Mouse (Mus musculus) testis, adult 10 weeks (tissue): ENCODE results near the gene Sergef. TPM values are rescaled to one million over a fixed set of nuclear protein-coding genes. Genes with fewer than 3 reads are reported as not detected.

Source experiments
- polyA plus RNA-seq: library from polyadenylated mRNA; stranded (reverse); fragments of 350-450 nt; fragmentation: Illumina TruSeq; extraction: RNeasy Lipid Tissue Mini Kit (QIAGEN cat#74804); gene quantifications from one replicate; pipeline ENCODE4 v1.2.3, GENCODE M21; 2014; ENCODE audit warnings: low read depth, low replicate concordance

Sergef gene
- 0.38 TPM for polyA plus RNA-seq

DNA sequence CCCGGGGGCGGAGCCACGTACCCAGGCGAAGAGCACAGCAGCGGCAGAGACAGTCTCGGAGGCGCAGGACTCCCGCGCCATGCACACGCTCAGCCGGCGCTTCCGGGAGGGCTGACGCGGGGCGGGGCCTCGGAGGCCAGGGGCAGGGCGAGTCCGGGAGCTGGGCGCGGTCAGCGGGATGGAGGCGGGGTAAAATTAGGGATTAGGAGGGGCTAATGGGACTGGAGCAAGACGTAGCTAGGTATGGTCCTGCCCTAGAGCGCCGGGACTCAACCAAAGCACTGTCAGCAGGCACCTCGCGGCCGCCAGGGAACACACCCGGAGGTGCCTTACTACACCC lies at the start of gene Sergef:
Gene Sergef, minus strand, starts transcription at position 116 of the 340 bp plus-strand sequence.

DNA sequence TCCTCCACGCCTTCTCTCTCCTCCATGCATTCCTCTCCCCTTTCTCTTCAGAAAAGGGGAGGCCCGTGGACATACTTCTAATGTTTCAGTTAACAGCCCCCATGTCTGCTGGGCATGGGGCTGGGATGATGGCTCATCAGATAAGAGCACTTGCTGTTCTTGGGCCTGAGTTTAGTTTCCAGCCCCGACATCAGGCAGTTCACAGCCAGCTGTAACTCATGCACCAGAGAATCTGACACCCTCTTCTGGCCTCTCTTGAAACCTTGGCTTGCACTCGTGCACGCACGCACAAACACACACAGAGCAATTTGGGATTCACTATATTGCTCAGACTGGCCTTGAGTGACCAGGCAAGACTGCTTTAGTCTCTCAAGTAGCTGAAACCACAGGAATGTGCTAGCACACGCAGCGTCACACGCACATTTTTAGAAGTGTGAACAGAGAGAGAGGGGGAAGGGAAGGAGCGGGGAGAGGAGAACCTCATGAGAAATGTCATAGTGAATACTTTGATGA lies 32.6 kb upstream of the Sergef start, which contains the start of gene Tph1:
Gene Tph1, minus strand, starts transcription at position 378 of the 513 bp plus-strand sequence.

GRCm38 (mm10) chr7:46396231-46396927 lies 243.2 kb downstream of the Sergef start, which contains the start of gene Kcnc1:
Gene Kcnc1 (plus strand): TSS chr7:46396497.

Other genes with a start within 250 kb of the Sergef start
- 0.14 TPM for gene Kcnc1, start 243.3 kb downstream of the Sergef start, polyA plus RNA-seq
- gene Tph1, start 32.7 kb upstream of the Sergef start, polyA plus RNA-seq, result 0.18 TPM
- 7.2 TPM for gene Saal1, start 70.9 kb upstream of the Sergef start, polyA plus RNA-seq
- gene Saa3, start 75.9 kb upstream of the Sergef start, polyA plus RNA-seq, result not detected
- 0.25 TPM for gene Saa4, start 92.8 kb upstream of the Sergef start, polyA plus RNA-seq
- gene Saa1, start 103.2 kb upstream of the Sergef start, polyA plus RNA-seq, result 1.3 TPM
- gene Saa2, start 112.0 kb upstream of the Sergef start, polyA plus RNA-seq, result not detected
- gene Hps5, start 156.3 kb upstream of the Sergef start, polyA plus RNA-seq, result 23.2 TPM
- 238 TPM for gene Gtf2h1, start 156.3 kb upstream of the Sergef start, polyA plus RNA-seq
- 370 TPM for gene Ldha, start 201.7 kb upstream of the Sergef start, polyA plus RNA-seq
- 3,731 TPM for gene Ldhc, start 221.4 kb upstream of the Sergef start, polyA plus RNA-seq